Mouse (Mus musculus): ENCODE measurements at regions not wholly inside any gene's neighbourhood (a gene's known extent, or its start where the extent isn't known, plus 50 kb on each side); places are given as distances from the start of the nearest gene placed in this dataset. TPM values are rescaled to one million over a fixed set of nuclear protein-coding genes. Genes with fewer than 3 reads are reported as not detected.
A peak's percentile ranks its signal among the peaks of the same experiment; 100 is the strongest.

DNA sequence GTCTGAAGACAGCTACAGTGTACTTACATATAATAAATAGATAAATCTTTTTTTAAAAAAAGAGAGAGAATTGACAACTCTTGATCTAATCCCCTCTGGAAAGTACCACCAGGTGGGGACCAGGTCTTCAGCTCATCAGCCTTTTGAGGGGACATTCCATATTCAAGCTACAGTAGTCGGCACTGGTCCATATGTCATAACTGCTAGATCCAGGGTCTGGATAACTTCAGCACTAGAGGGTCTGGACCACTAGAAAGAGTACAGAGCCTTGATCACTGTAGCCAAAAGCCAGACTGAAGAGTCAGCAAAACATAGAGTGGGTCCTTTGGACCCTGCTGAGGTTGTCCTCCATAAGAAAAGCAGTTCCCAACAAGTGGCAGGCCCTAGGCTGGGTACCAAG lies 106.4 kb upstream of the Tshz3 start:
- no peak overlapping the region for H3K9ac ChIP-seq (ENCODE audit: low read length)
- 90% methylated on average over 1 of the region's 1 CpGs for WGBS
- DNase-seq (ENCODE audit: low spot score): no peak
- no peaks in the 10 kb centered on the region for H3K36me3 ChIP-seq (ENCODE audit: control insufficient read depth, insufficient read depth, low read length)
- H3K4me3 ChIP-seq (ENCODE audit: low read depth, low read length): no peak overlapping the region
- no peak overlapping the region for H3K27ac ChIP-seq (ENCODE audit: low read depth, low read length)
- H3K4me1 ChIP-seq (ENCODE audit: control insufficient read depth, insufficient read depth, low read length): no peaks in the 10 kb centered on the region
- ATAC-seq: no peak
- no peaks in the 10 kb centered on the region for H3K9me3 ChIP-seq (replicated peaks; ENCODE audit: control insufficient read depth, low read length)
- no peaks in the 10 kb centered on the region for H3K27me3 ChIP-seq (replicated peaks; ENCODE audit: control insufficient read depth, insufficient read depth, low read length)
- H3K4me2 ChIP-seq (ENCODE audit: low read length): no peak overlapping the region

DNA sequence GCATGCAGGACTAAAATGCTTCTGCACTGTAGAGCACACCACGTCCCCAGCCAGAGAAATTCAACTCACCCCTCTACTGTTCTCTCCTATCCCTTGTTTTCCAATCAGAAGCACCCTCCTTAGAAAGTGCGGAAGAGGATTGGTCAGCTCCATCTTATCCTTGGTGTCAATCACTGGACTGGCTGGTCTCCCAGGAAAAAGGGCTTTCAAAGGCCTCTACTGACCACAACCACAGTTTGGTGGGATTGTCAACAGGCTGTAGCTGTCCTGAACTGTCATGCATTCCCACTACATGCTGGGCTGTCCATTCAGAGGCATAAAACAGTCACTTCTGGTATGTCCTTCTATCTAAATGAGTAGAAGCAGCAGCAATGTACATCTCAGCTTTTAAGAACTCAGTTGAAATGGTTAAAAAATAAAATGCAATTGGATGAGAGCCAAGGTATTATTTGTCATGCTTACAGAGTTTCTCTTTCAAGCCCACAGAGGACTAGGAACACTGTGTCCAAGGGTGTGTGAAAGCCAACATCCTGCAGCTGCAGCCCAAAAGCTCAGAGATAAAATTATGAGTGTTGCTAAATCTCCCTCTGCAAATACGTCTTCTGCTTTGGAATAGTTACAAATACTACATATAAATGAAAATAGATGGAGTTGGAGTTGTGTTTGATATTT lies 101.2 kb upstream of the Tshz3 start:
- no peak for DNase-seq (ENCODE audit: low spot score)

DNA sequence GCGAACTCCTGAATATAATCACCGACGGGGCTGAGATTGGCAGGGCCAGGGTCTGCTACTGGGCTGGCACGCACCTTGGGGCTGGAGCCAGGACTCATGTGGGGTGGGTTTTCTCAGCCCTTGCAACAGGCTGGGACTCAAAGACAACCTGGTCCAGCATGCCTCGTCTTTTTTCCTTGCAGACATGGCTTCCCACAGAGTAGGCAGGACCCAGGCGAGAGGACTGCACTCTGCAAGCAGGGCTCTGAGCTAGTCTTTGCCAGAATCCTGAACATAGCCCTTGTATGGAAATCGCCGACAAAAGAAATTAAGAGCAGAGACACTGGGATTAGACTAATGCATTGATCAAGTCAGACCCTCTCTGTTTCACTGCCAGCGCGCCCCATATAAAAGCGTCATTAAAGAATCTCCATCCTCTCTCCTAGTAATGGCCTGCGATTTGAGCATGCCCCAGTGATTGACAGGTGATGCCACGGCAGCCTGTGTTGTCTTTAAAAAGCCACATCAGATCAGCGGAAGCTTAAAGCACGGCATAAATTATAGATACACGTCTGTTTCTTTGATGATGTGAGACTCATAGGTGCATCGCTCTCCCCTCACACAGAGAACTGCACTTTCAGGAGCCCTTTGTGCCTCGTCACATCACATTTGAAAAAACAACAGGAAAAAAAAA lies 92.8 kb upstream of the Tshz3 start:
- H3K9ac ChIP-seq (ENCODE audit: low read length): peak overlapping the region; percentile 13; the same call in 1 of the 2 replicates
- peak overlapping the region; percentile 38 for H3K4me2 ChIP-seq (ENCODE audit: low read length)
- 19% methylated on average over 18 of the region's 18 CpGs for WGBS
- peak; percentile 53 for DNase-seq (ENCODE audit: low spot score)
- H3K4me3 ChIP-seq (ENCODE audit: low read depth, low read length): peak overlapping the region; percentile 9; the same call in 1 of the 2 replicates
- no peaks in the 10 kb centered on the region for H3K27me3 ChIP-seq (replicated peaks; ENCODE audit: control insufficient read depth, insufficient read depth, low read length)
- peaks cover 8% of the 10 kb centered on the region; the same call in 1 of the 2 replicates for H3K4me1 ChIP-seq (ENCODE audit: control insufficient read depth, insufficient read depth, low read length)
- H3K36me3 ChIP-seq (ENCODE audit: control insufficient read depth, insufficient read depth, low read length): no peaks in the 10 kb centered on the region
- peak; percentile 50 for ATAC-seq
- H3K27ac ChIP-seq (ENCODE audit: low read depth, low read length): no peak overlapping the region
- H3K9me3 ChIP-seq (replicated peaks; ENCODE audit: control insufficient read depth, low read length): no peaks in the 10 kb centered on the region

More for the DNA sequence above, 101.2 kb upstream of the Tshz3 start:
- ATAC-seq: no peak
- 82% methylated on average over 3 of the region's 3 CpGs for WGBS
- no peak overlapping the region for H3K9ac ChIP-seq (ENCODE audit: low read length)
- no peak overlapping the region for H3K27ac ChIP-seq (ENCODE audit: low read depth, low read length)
- H3K9me3 ChIP-seq (replicated peaks; ENCODE audit: control insufficient read depth, low read length): peaks cover 7% of the 10 kb centered on the region; the same call in 1 of the 2 replicates
- no peaks in the 10 kb centered on the region for H3K36me3 ChIP-seq (ENCODE audit: control insufficient read depth, insufficient read depth, low read length)
- no peak overlapping the region for H3K4me3 ChIP-seq (ENCODE audit: low read depth, low read length)
- no peak overlapping the region for H3K4me2 ChIP-seq (ENCODE audit: low read length)
- H3K27me3 ChIP-seq (replicated peaks; ENCODE audit: control insufficient read depth, insufficient read depth, low read length): no peaks in the 10 kb centered on the region
- no peaks in the 10 kb centered on the region for H3K4me1 ChIP-seq (ENCODE audit: control insufficient read depth, insufficient read depth, low read length)

DNA sequence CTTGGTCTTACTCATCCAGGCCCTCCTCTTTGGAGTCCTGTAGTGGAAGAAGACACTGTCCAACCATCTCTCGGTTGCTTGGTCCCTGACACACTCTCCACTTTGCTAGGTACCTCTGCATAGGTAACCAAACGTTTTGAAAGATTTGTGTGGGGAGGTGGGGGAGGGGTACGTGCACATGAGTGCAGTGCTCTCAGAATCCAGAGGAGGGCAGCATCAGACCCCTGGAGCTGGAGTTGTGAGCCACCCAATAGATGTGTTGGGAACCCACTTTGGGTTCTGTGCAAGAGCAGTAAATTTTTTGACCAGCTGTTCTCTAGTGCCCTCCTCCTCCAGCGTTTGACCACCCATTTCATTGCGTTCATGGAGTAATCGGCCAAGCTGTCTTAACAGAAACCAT lies 77.7 kb upstream of the Tshz3 start:
- 71% methylated on average over 6 of the region's 6 CpGs for WGBS

DNA sequence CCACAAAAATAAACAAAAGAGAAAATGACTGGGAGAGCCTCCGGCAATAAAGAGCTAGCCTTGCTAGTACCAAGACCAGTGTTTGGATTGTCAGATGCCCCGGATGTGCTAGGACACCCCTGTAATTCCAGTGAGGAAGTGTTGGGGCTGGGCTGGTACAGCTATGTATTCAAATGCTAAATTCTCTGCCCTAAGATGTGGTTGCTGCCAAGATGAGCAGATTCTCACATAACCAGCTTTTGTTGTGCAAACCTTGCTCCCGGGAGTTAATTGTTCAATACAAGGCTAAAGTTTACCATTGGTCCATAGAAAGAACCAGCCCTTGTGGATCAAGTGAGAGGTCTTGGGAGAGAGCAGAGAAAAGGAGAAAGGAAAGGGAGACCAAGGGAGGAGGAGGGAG lies 53.7 kb upstream of the Tshz3 start:
- 41% methylated on average over 3 of the region's 3 CpGs for WGBS
- no peaks in the 10 kb centered on the region for H3K27me3 ChIP-seq (replicated peaks; ENCODE audit: control insufficient read depth, insufficient read depth, low read length)

More for the DNA sequence above, 77.7 kb upstream of the Tshz3 start:
- Histone ChIP-seq H3K4me2 (ENCODE audit: low read length) (no peak overlapping the region), H3K9me3 (replicated peaks; ENCODE audit: control insufficient read depth, low read length) (no peaks in the 10 kb centered on the region), H3K4me3 (ENCODE audit: low read depth, low read length) (no peak overlapping the region), H3K36me3 (ENCODE audit: control insufficient read depth, insufficient read depth, low read length) (no peaks in the 10 kb centered on the region), H3K4me1 (ENCODE audit: control insufficient read depth, insufficient read depth, low read length) (no peaks in the 10 kb centered on the region), H3K27me3 (replicated peaks; ENCODE audit: control insufficient read depth, insufficient read depth, low read length) (no peaks in the 10 kb centered on the region), H3K27ac (ENCODE audit: low read depth, low read length) (no peak overlapping the region), H3K9ac (ENCODE audit: low read length) (no peak overlapping the region)
- ATAC-seq (no peak), DNase-seq (ENCODE audit: low spot score) (no peak)

More for the DNA sequence above, 53.7 kb upstream of the Tshz3 start:
- DNase-seq (ENCODE audit: low spot score) (peak; percentile 11), ATAC-seq (no peak)
- no peak overlapping the region for H3K27ac ChIP-seq (ENCODE audit: low read depth, low read length)
- no peak overlapping the region for H3K4me3 ChIP-seq (ENCODE audit: low read depth, low read length)
- no peaks in the 10 kb centered on the region for H3K4me1 ChIP-seq (ENCODE audit: control insufficient read depth, insufficient read depth, low read length)
- no peaks in the 10 kb centered on the region for H3K9me3 ChIP-seq (replicated peaks; ENCODE audit: control insufficient read depth, low read length)
- no peak overlapping the region for H3K4me2 ChIP-seq (ENCODE audit: low read length)
- H3K36me3 ChIP-seq (ENCODE audit: control insufficient read depth, insufficient read depth, low read length): no peaks in the 10 kb centered on the region
- no peak overlapping the region for H3K9ac ChIP-seq (ENCODE audit: low read length)

Small RNA genes lying in the stretch of these regions (microRNA-seq; reads per million reads assigned to microRNA genes)
- not detected for gene Gm25247

All from forebrain, embryonic 14.5 days (tissue).